In the genomic region with DNA sequence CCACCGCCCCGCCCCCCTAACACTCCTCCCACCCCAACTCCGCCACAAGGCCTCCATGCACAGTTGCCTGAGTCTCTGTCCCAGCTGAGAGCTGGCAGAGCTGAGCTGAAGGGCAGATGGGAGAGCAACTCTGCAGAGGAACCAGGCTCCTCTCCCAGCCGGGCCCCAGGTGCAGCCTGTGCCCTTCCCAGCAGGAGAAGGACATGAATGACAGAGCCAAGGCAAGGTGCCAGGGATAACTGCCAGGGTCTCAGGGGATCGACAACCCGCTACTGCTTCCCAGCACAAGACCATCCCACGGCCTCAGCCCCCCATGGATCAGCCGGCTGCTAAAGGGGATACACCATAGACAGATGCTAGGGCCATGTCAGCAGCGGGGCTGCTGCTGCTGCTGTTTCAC, we compare ENCODE assay signal across 10 mouse cellular contexts. TPM values are rescaled to one million over a fixed set of nuclear protein-coding genes. Genes with fewer than 3 reads are reported as not detected.
A peak's percentile ranks its signal among the peaks of the same experiment; 100 is the strongest.
DNase-seq lines count a peak whose midpoint lies in the region; ATAC-seq and TF ChIP-seq lines count a peak whose summit lies in the region.
"Had no signal": no experiment of that assay in that cellular context is flagged by ENCODE, and none has a peak within 500 bp of the region (broad histone marks: within the 10 kb centered on the region; RNA-seq: fewer than 3 reads in every experiment).

No protein-coding gene starts in this region.

- peak; percentile 98 for DNase-seq in left cerebral cortex, postnatal 4 days
- DNase-seq in left cerebral cortex, adult 8-10 months (ENCODE audit: low spot score in 2 of 2): no peak
- peak; percentile 94 for DNase-seq in cerebellum, adult 9-10 months
- DNase-seq in midbrain, postnatal 0 days (ENCODE audit: low spot score): peak; percentile 83
- DNase-seq in lung, postnatal 0 days (ENCODE audit: low spot score): no peak
- DNase-seq in urinary bladder, postnatal 10 days (ENCODE audit: low spot score): no peak
- DNase-seq in gastrocnemius, adult 8-10 months (ENCODE audit: low spot score in 2 of 2): no peak
- DNase-seq: heart, adult 2 months; lung, adult 18-20 months had no signal

- WGBS in intestine, embryonic 16.5 days: 51% methylated on average over 9 of the region's 9 CpGs
- WGBS in midbrain, postnatal 0 days: 33% methylated on average over 9 of the region's 9 CpGs
- 55% methylated on average over 9 of the region's 9 CpGs for WGBS in lung, postnatal 0 days

- no peak overlapping the region for H3K4me3 ChIP-seq in intestine, embryonic 16.5 days (ENCODE audit: low read length)
- no peak overlapping the region for H3K4me3 ChIP-seq in midbrain, postnatal 0 days (ENCODE audit: low read depth, low read length)
- no peak overlapping the region for H3K4me3 ChIP-seq in lung, postnatal 0 days (ENCODE audit: low read depth, low read length)
- H3K4me3 ChIP-seq: heart, adult 2 months had no signal

- H3K4me2 ChIP-seq in intestine, embryonic 16.5 days (ENCODE audit: low read depth, low read length): no peak overlapping the region
- H3K4me2 ChIP-seq in midbrain, postnatal 0 days (ENCODE audit: low read depth, low read length, poor library complexity, severe bottlenecking): no peak overlapping the region
- H3K4me2 ChIP-seq in lung, postnatal 0 days (replicated peaks; ENCODE audit: low read depth, low read length): no peak overlapping the region

- peaks cover 12% of the 10 kb centered on the region for H3K4me1 ChIP-seq in intestine, embryonic 16.5 days (ENCODE audit: control insufficient read depth, insufficient read depth, low read length)
- H3K4me1 ChIP-seq in midbrain, postnatal 0 days (ENCODE audit: insufficient read depth, low read length): no peaks in the 10 kb centered on the region
- no peaks in the 10 kb centered on the region for H3K4me1 ChIP-seq in lung, postnatal 0 days (ENCODE audit: insufficient read depth, low read depth, low read length)

- no peaks in the 10 kb centered on the region for H3K27me3 ChIP-seq in intestine, embryonic 16.5 days (replicated peaks; ENCODE audit: control insufficient read depth, insufficient read depth, low read length)
- H3K27me3 ChIP-seq in midbrain, postnatal 0 days (ENCODE audit: insufficient read depth, low read length): no peaks in the 10 kb centered on the region
- no peaks in the 10 kb centered on the region for H3K27me3 ChIP-seq in lung, postnatal 0 days (replicated peaks; ENCODE audit: insufficient read depth, low read length)

- 0 out of 2 replicates have a peak, but pooled peaks have one; percentile 16 for ATAC-seq in intestine, embryonic 16.5 days
- ATAC-seq in midbrain, postnatal 0 days (ENCODE audit: low FRiP score): 0 out of 2 replicates have a peak, but pooled peaks have one; percentile 41
- ATAC-seq in lung, postnatal 0 days: no peak

- 0 out of 2 replicates have a peak overlapping the region, but pooled peaks have one; percentile 28 for H3K27ac ChIP-seq in intestine, embryonic 16.5 days (ENCODE audit: low read length)
- no peak overlapping the region for H3K27ac ChIP-seq in midbrain, postnatal 0 days (ENCODE audit: low read depth, low read length)
- no peak overlapping the region for H3K27ac ChIP-seq in lung, postnatal 0 days (ENCODE audit: low read length)
- H3K27ac ChIP-seq: heart, adult 2 months had no signal

- TF ChIP-seq CTCF in midbrain, postnatal 0 days (IDR thresholded peaks at IDR 0.05): no peak
- TF ChIP-seq CTCF in lung, postnatal 0 days (IDR thresholded peaks at IDR 0.05): no peak

- intact Hi-C loops in left cerebral cortex, postnatal 4 days (cut with DNase I): no loop called here

- no peaks in the 10 kb centered on the region for H3K9me3 ChIP-seq in intestine, embryonic 16.5 days (ENCODE audit: control insufficient read depth, low read length)
- H3K9me3 ChIP-seq in midbrain, postnatal 0 days (ENCODE audit: low read length): no peaks in the 10 kb centered on the region
- H3K9me3 ChIP-seq in lung, postnatal 0 days (ENCODE audit: low read length): no peaks in the 10 kb centered on the region

- TF ChIP-seq EP300 in lung, postnatal 0 days (IDR thresholded peaks at IDR 0.05): no peak

- H3K9ac ChIP-seq in intestine, embryonic 16.5 days (ENCODE audit: low read depth, low read length): peak overlapping the region; percentile 40; the same call in 1 of the 2 replicates
- H3K9ac ChIP-seq in midbrain, postnatal 0 days (replicated peaks; ENCODE audit: low read length, poor library complexity, severe bottlenecking): no peak overlapping the region
- no peak overlapping the region for H3K9ac ChIP-seq in lung, postnatal 0 days (replicated peaks; ENCODE audit: low read depth)

- H3K36me3 ChIP-seq in intestine, embryonic 16.5 days (ENCODE audit: control insufficient read depth, insufficient read depth, low read length): no peaks in the 10 kb centered on the region
- no peaks in the 10 kb centered on the region for H3K36me3 ChIP-seq in midbrain, postnatal 0 days (ENCODE audit: insufficient read depth, low read length)
- H3K36me3 ChIP-seq in lung, postnatal 0 days (ENCODE audit: insufficient read depth, low read length): no peaks in the 10 kb centered on the region

RNA-seq across cellular contexts. Expression of a gene that starts 39.4 kb away (rescaled TPM):
- total RNA-seq in left cerebral cortex, postnatal 4 days (2021): 10 to 100 TPM; 48.2 to 50.9 TPM
- 10 to 100 TPM; 26.1 to 31.6 (median 28.6) TPM for total RNA-seq in left cerebral cortex, adult 8-10 months (2022)
- polyA plus RNA-seq in intestine, embryonic 16.5 days (2015; fragmentation: Nextera tagmentation; extraction: Ambion mirVana): 84.5 and 88.4 TPM in 2 replicates
- total RNA-seq in midbrain, postnatal 0 days (2014; rRNA removed): 24.7 and 27.9 TPM in 2 replicates
- 103 TPM in 2 replicates for polyA plus RNA-seq in midbrain, postnatal 0 days (2015; fragmentation: Nextera tagmentation; extraction: Ambion mirVana)
- 71.8 and 73.3 TPM in 2 replicates for polyA plus RNA-seq in lung, postnatal 0 days (2015; fragmentation: Nextera tagmentation; extraction: Ambion mirVana)
- 10 to 100 TPM; 10.1 to 11.2 (median 10.2) TPM for total RNA-seq in gastrocnemius, adult 8-10 months (2022)

RNA-seq across cellular contexts. Expression of a gene that starts 56.1 kb away (rescaled TPM):
- 1 to 10 TPM; 2.8 to 4.0 TPM for total RNA-seq in left cerebral cortex, postnatal 4 days (2021)
- total RNA-seq in left cerebral cortex, adult 8-10 months (2022): 1 to 10 TPM in 3 of 4 experiments, under 1 TPM in 1; 0.57 to 1.5 (median 1.0) TPM
- 6.4 and 7.8 TPM in 2 replicates for polyA plus RNA-seq in intestine, embryonic 16.5 days (2015; fragmentation: Nextera tagmentation; extraction: Ambion mirVana)
- 4.2 and 5.3 TPM in 2 replicates for total RNA-seq in midbrain, postnatal 0 days (2014; rRNA removed)
- 1.7 and 1.8 TPM in 2 replicates for polyA plus RNA-seq in midbrain, postnatal 0 days (2015; fragmentation: Nextera tagmentation; extraction: Ambion mirVana)
- 3.3 and 4.2 TPM in 2 replicates for polyA plus RNA-seq in lung, postnatal 0 days (2015; fragmentation: Nextera tagmentation; extraction: Ambion mirVana)
- total RNA-seq in gastrocnemius, adult 8-10 months (2022): under 1 TPM; 0.29 to 0.90 (median 0.49) TPM

Comparison
In these comparisons a context has a peak if more than half of its experiments do, and no peak if none do; other contexts are left out.
1. DNase-seq: peak in left cerebral cortex, postnatal 4 days (single experiment), cerebellum, adult 9-10 months (single experiment) and midbrain, postnatal 0 days (single experiment); none in left cerebral cortex, adult 8-10 months (0 of 2), lung, postnatal 0 days (single experiment), urinary bladder, postnatal 10 days (single experiment) and gastrocnemius, adult 8-10 months (0 of 2).